Mouse (Mus musculus): Measurements from ENCODE around the gene Psmb3. TPM values are rescaled to one million over a fixed set of nuclear protein-coding genes. Genes with fewer than 3 reads are reported as not detected.
A peak's percentile ranks its signal among the peaks of the same experiment; 100 is the strongest.
"Not testable (repeated sequence)": the region's sequence is repeated elsewhere in the genome, so short reads cannot be mapped to it uniquely, and the experiment has no call there.

Psmb3 gene
- 359 and 395 TPM in 2 replicates for polyA plus RNA-seq (2015; fragmentation: Nextera tagmentation; extraction: Ambion mirVana)

DNA sequence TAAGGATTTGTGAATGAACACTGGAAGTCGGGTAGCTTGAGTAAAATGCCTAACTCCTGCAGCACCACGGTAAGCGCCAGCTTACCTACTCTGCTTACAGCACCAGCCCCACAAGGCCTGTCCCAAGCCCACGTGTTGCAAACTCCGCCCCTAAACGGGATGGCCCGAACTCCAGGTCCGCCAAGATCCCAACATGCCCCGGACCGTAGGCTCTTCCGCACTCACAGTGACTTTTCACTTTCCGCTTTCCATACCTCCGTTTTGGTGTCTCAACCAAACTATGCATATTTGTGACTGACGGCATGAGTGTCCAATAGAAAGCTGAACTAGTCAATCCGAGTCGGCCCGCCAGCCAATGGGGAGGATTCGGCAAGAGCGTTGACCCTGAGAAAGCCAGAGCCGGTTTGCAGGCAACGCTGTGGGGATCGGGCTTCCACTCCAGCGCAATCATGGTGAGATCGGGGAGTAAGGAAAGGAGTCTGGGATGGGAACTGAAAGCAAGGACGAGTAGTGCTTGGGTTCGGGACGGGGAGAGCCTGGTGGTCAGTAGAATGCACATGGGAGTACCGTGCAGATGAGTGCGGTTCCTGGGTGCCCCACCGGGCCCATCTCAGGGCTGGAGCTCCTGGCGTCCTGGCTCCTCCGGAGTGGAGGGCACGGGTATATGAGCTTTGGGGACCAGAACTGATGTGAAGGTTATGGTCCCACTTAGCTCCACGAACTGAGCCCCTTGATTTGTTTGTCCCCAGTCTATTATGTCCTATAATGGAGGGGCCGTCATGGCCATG, at the start of gene Psmb3:
Gene Psmb3, plus strand, starts transcription at position 361 of the 788 bp plus-strand sequence.
- peak; percentile 86 for ATAC-seq (replicated peaks; ENCODE audit: extremely low read depth, insufficient read depth, low FRiP score)
- peak within 1 kb of the TSS; percentile 95 for H3K4me3 ChIP-seq (ENCODE audit: low read length)
- peak within 1 kb of the TSS; percentile 93 for H3K9ac ChIP-seq (ENCODE audit: low read length)
- H3K36me3 ChIP-seq (ENCODE audit: control insufficient read depth, insufficient read depth) = peaks cover 14% of the 10 kb centered on the region
- H3K9me3 ChIP-seq (replicated peaks; ENCODE audit: control insufficient read depth, low read length) = no peaks in the 10 kb centered on the region
- peak within 1 kb of the TSS; percentile 89 for H3K27ac ChIP-seq (ENCODE audit: low read length)
- WGBS = under 1% methylated on average over 35 of the region's 35 CpGs
- peaks cover 24% of the 10 kb centered on the region for H3K4me1 ChIP-seq (ENCODE audit: control insufficient read depth, insufficient read depth, low read length)
- peak within 1 kb of the TSS; percentile 89 for H3K4me2 ChIP-seq (ENCODE audit: low read depth, low read length)
- H3K27me3 ChIP-seq (ENCODE audit: control insufficient read depth, insufficient read depth, low read length) = no peaks in the 10 kb centered on the region

GRCm38 (mm10) chr11:97654210-97654609, 49.0 kb upstream of the Psmb3 start:
- no peak for ATAC-seq (replicated peaks; ENCODE audit: extremely low read depth, insufficient read depth, low FRiP score)
- H3K36me3 ChIP-seq (ENCODE audit: control insufficient read depth, insufficient read depth) = no peaks in the 10 kb centered on the region
- WGBS = 82% methylated on average over 2 of the region's 2 CpGs
- no peak overlapping the region for H3K27ac ChIP-seq (ENCODE audit: low read length)
- H3K9ac ChIP-seq (ENCODE audit: low read length) = no peak overlapping the region
- no peaks in the 10 kb centered on the region for H3K27me3 ChIP-seq (ENCODE audit: control insufficient read depth, insufficient read depth, low read length)
- no peak overlapping the region for H3K4me3 ChIP-seq (ENCODE audit: low read length)
- peaks cover 19% of the 10 kb centered on the region for H3K4me1 ChIP-seq (ENCODE audit: control insufficient read depth, insufficient read depth, low read length)
- H3K4me2 ChIP-seq (ENCODE audit: low read depth, low read length) = no peak overlapping the region
- no peaks in the 10 kb centered on the region for H3K9me3 ChIP-seq (replicated peaks; ENCODE audit: control insufficient read depth, low read length)

GRCm38 (mm10) chr11:97656269-97656971, 46.8 kb upstream of the Psmb3 start:
- Histone ChIP-seq H3K27me3 (ENCODE audit: control insufficient read depth, insufficient read depth, low read length) (no peaks in the 10 kb centered on the region), H3K4me3 (ENCODE audit: low read length) (no peak overlapping the region), H3K4me2 (ENCODE audit: low read depth, low read length) (no peak overlapping the region), H3K9ac (ENCODE audit: low read length) (no peak overlapping the region), H3K4me1 (ENCODE audit: control insufficient read depth, insufficient read depth, low read length) (peaks cover 32% of the 10 kb centered on the region), H3K9me3 (replicated peaks; ENCODE audit: control insufficient read depth, low read length) (no peaks in the 10 kb centered on the region), H3K27ac (ENCODE audit: low read length) (no peak overlapping the region), H3K36me3 (ENCODE audit: control insufficient read depth, insufficient read depth) (no peaks in the 10 kb centered on the region)
- 74% methylated on average over 14 of the region's 14 CpGs for WGBS
- no peak for ATAC-seq (replicated peaks; ENCODE audit: extremely low read depth, insufficient read depth, low FRiP score)

DNA sequence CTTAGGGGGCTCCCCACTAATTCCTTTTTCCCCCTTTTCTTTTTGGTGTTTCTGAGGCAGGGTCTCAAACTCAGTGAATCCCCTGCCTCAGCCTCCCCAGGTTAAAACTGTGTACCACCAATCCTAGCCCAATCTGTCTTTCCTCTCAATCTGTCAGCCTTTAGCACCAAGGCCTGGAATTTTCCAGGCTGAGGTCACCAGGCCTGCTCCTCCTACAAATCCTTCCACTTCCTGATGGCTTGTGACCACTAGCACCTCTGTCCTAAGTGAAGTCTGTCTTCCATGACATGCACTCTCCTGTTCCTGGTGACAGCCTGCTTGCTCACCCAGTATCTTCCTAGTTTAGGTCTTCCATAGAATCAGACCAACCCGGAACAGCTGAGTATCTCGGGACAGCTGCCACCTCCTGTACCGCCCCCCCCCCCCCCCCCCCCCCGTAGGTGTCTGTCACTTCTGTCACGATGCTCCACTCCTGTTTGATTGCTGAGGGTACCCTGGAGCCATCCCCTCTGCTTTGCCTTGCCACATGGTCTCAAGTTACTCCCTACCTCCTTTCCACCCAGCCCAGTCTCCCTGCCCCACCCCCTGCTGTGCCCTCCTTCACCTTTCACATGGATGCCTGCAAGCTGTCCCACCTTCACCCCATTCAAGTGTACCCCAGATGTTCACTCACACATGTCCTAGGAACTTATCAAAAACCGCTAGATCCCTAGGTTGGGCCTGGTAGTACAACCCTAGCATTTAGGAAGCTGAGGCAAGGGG, 45.8 kb upstream of the Psmb3 start:
- peaks cover 40% of the 10 kb centered on the region for H3K4me1 ChIP-seq (ENCODE audit: control insufficient read depth, insufficient read depth, low read length)

GRCm38 (mm10) chr11:97657967-97658366, 45.2 kb upstream of the Psmb3 start:
- not testable (repeated sequence) for H3K4me2 ChIP-seq (ENCODE audit: low read depth, low read length)

More for the DNA sequence above, 45.8 kb upstream of the Psmb3 start:
- 0 out of 2 replicates have a peak overlapping the region, but pooled peaks have one; percentile 22 for H3K27ac ChIP-seq (ENCODE audit: low read length)
- WGBS = 39% methylated on average over 4 of the region's 6 CpGs
- no peak overlapping the region for H3K4me2 ChIP-seq (ENCODE audit: low read depth, low read length)
- no peaks in the 10 kb centered on the region for H3K36me3 ChIP-seq (ENCODE audit: control insufficient read depth, insufficient read depth)
- 0 out of 2 replicates have a peak overlapping the region, but pooled peaks have one; percentile 37 for H3K9ac ChIP-seq (ENCODE audit: low read length)
- H3K9me3 ChIP-seq (replicated peaks; ENCODE audit: control insufficient read depth, low read length) = no peaks in the 10 kb centered on the region
- no peak for ATAC-seq (replicated peaks; ENCODE audit: extremely low read depth, insufficient read depth, low FRiP score)
- no peak overlapping the region for H3K4me3 ChIP-seq (ENCODE audit: low read length)
- H3K27me3 ChIP-seq (ENCODE audit: control insufficient read depth, insufficient read depth, low read length) = no peaks in the 10 kb centered on the region

GRCm38 (mm10) chr11:97658751-97659266, 44.4 kb upstream of the Psmb3 start:
- Histone ChIP-seq H3K9ac (ENCODE audit: low read length) (peak overlapping the region; percentile 86; the same call in 1 of the 2 replicates), H3K9me3 (replicated peaks; ENCODE audit: control insufficient read depth, low read length) (no peaks in the 10 kb centered on the region), H3K4me1 (ENCODE audit: control insufficient read depth, insufficient read depth, low read length) (peaks cover 43% of the 10 kb centered on the region), H3K27me3 (ENCODE audit: control insufficient read depth, insufficient read depth, low read length) (no peaks in the 10 kb centered on the region), H3K4me2 (ENCODE audit: low read depth, low read length) (peak overlapping the region; percentile 80), H3K36me3 (ENCODE audit: control insufficient read depth, insufficient read depth) (no peaks in the 10 kb centered on the region), H3K27ac (ENCODE audit: low read length) (peak overlapping the region; percentile 94), H3K4me3 (ENCODE audit: low read length) (peak overlapping the region; percentile 69)
- WGBS = 30% methylated on average over 11 of the region's 11 CpGs
- ATAC-seq (replicated peaks; ENCODE audit: extremely low read depth, insufficient read depth, low FRiP score) = no peak

More at GRCm38 (mm10) chr11:97657967-97658366, 45.2 kb upstream of the Psmb3 start:
- H3K4me3 ChIP-seq (ENCODE audit: low read length); H3K27me3 ChIP-seq (ENCODE audit: control insufficient read depth, insufficient read depth, low read length); ATAC-seq (replicated peaks; ENCODE audit: extremely low read depth, insufficient read depth, low FRiP score); H3K36me3 ChIP-seq (ENCODE audit: control insufficient read depth, insufficient read depth); H3K9ac ChIP-seq (ENCODE audit: low read length); H3K9me3 ChIP-seq (replicated peaks; ENCODE audit: control insufficient read depth, low read length); H3K27ac ChIP-seq (ENCODE audit: low read length): not testable (repeated sequence)
- peaks cover 43% of the 10 kb centered on the region for H3K4me1 ChIP-seq (ENCODE audit: control insufficient read depth, insufficient read depth, low read length)
- 86% methylated on average over 6 of the region's 6 CpGs for WGBS

DNA sequence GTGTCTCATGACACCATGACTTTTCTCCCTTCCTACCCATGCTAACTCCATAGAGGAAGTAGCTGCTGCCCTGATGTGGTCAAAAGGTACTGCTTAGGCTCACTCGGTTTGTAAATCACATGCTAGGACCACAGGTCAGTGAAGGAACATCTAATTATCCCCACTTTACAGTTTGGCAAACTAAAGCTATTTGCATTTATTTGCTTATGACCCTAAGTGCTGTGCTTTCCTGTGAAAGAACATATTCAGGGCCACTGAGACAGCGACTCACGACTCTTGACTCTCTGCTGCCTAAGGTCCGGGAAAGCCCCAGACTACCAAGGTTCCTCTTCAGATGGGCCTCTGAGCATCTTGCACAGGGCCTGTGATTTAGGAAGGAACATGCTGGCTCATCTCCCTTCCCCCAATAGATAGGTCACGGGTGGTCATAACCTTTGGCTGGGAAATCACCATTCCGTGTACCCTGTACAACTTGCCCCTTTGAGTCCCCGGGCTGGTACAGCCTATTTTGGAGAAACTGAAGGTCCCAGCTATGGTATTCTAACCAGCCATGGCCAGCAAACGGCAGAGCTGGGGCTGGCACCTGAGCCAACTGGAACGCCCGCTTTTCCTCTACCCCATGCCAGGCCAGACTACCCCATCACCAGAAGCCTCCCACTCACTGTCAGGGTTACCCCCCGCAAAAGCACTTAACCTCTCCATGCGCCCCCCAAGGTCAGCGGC, 43.8 kb upstream of the Psmb3 start:
- peak overlapping the region; percentile 94 for H3K27ac ChIP-seq (ENCODE audit: low read length)
- 6% methylated on average over 13 of the region's 13 CpGs for WGBS
- ATAC-seq (replicated peaks; ENCODE audit: extremely low read depth, insufficient read depth, low FRiP score) = no peak
- no peaks in the 10 kb centered on the region for H3K36me3 ChIP-seq (ENCODE audit: control insufficient read depth, insufficient read depth)
- H3K27me3 ChIP-seq (ENCODE audit: control insufficient read depth, insufficient read depth, low read length) = no peaks in the 10 kb centered on the region
- peak overlapping the region; percentile 86 for H3K9ac ChIP-seq (ENCODE audit: low read length)
- H3K9me3 ChIP-seq (replicated peaks; ENCODE audit: control insufficient read depth, low read length) = no peaks in the 10 kb centered on the region
- H3K4me1 ChIP-seq (ENCODE audit: control insufficient read depth, insufficient read depth, low read length) = peaks cover 44% of the 10 kb centered on the region
- peak overlapping the region; percentile 69 for H3K4me3 ChIP-seq (ENCODE audit: low read length)
- peak overlapping the region; percentile 80 for H3K4me2 ChIP-seq (ENCODE audit: low read depth, low read length)
